Mouse (Mus musculus): ENCODE data around the gene Arl6ip1. TPM values are rescaled to one million over a fixed set of nuclear protein-coding genes. Genes with fewer than 3 reads are reported as not detected.

Arl6ip1 gene
- total and polyA plus RNA-seq, 3 experiments = 21.3 to 28.9 (median 26.1) TPM

- H3K4me3 ChIP-seq = no peak overlapping the region
- WGBS = 79% methylated on average over 5 of the region's 5 CpGs
- intact Hi-C loops (cut with DNase I) = loop anchor here (5.0 to 10.0 kb wide), 4 partner anchors 222 to 1457 kb away; partner anchors contain the start of gene Xylt1
- peaks cover 2% of the 10 kb centered on the region for H3K4me1 ChIP-seq (ENCODE audit: control insufficient read depth, insufficient read depth, low read length)
- DNase-seq = no peak
- peaks cover 30% of the 10 kb centered on the region for H3K36me3 ChIP-seq (ENCODE audit: control insufficient read depth, insufficient read depth, low read length)
- peaks cover 1% of the 10 kb centered on the region; the same call in 1 of the 2 replicates for H3K79me2 ChIP-seq (replicated peaks; ENCODE audit: control insufficient read depth, insufficient read depth, low read length)
- H3K27ac ChIP-seq = no peak overlapping the region
- H3K9ac ChIP-seq (ENCODE audit: low read depth, low read length) = no peak overlapping the region
- no peak for TF ChIP-seq CTCF (IDR thresholded peaks at IDR 0.05)
- TF ChIP-seq POLR2A (IDR thresholded peaks at IDR 0.05; ENCODE audit: insufficient read depth, low read depth, low read length) = no peak
- TF ChIP-seq EP300 (IDR thresholded peaks at IDR 0.05; ENCODE audit: insufficient read depth, low read depth, low read length) = no peak
- no peaks in the 10 kb centered on the region for H3K27me3 ChIP-seq (ENCODE audit: control insufficient read depth, insufficient read depth, low read length)
Observed at GRCm38 (mm10) chr7:118104458-118105052, 24.9 kb downstream of the Arl6ip1 start.

- intact Hi-C loops (cut with DNase I) = loop anchor here (5.0 to 10.0 kb wide), 4 partner anchors 221 to 1456 kb away; partner anchors contain the start of gene Xylt1
- peaks cover 24% of the 10 kb centered on the region for H3K36me3 ChIP-seq (ENCODE audit: control insufficient read depth, insufficient read depth, low read length)
- no peaks in the 10 kb centered on the region; the same call in 1 of the 2 replicates for H3K79me2 ChIP-seq (replicated peaks; ENCODE audit: control insufficient read depth, insufficient read depth, low read length)
- no peak for DNase-seq
- no peaks in the 10 kb centered on the region for H3K27me3 ChIP-seq (ENCODE audit: control insufficient read depth, insufficient read depth, low read length)
- H3K9ac ChIP-seq (ENCODE audit: low read depth, low read length) = no peak overlapping the region
- peaks cover 2% of the 10 kb centered on the region for H3K4me1 ChIP-seq (ENCODE audit: control insufficient read depth, insufficient read depth, low read length)
- TF ChIP-seq CTCF (IDR thresholded peaks at IDR 0.05) = no peak
- no peak for TF ChIP-seq EP300 (IDR thresholded peaks at IDR 0.05; ENCODE audit: insufficient read depth, low read depth, low read length)
- TF ChIP-seq POLR2A (IDR thresholded peaks at IDR 0.05; ENCODE audit: insufficient read depth, low read depth, low read length) = no peak
- 53% methylated on average over 5 of the region's 5 CpGs for whole genome bisulfite sequencing
- no peak overlapping the region for H3K27ac ChIP-seq
- H3K4me3 ChIP-seq = no peak overlapping the region
Observed at GRCm38 (mm10) chr7:118103462-118104379, 25.7 kb downstream of the Arl6ip1 start.

GRCm38 (mm10) chr7:118102678-118103461, 26.6 kb downstream of the Arl6ip1 start:
- H3K4me1 ChIP-seq (ENCODE audit: control insufficient read depth, insufficient read depth, low read length) = peaks cover 2% of the 10 kb centered on the region
- H3K9ac ChIP-seq (ENCODE audit: low read depth, low read length) = no peak overlapping the region
- peaks cover 17% of the 10 kb centered on the region for H3K36me3 ChIP-seq (ENCODE audit: control insufficient read depth, insufficient read depth, low read length)
- WGBS = 49% methylated on average over 4 of the region's 4 CpGs
- TF ChIP-seq POLR2A (IDR thresholded peaks at IDR 0.05; ENCODE audit: insufficient read depth, low read depth, low read length) (no peak), EP300 (IDR thresholded peaks at IDR 0.05; ENCODE audit: insufficient read depth, low read depth, low read length) (no peak), CTCF (IDR thresholded peaks at IDR 0.05) (no peak)
- no peak overlapping the region for H3K4me3 ChIP-seq
- no peak for DNase-seq
- no peaks in the 10 kb centered on the region; the same call in 1 of the 2 replicates for H3K79me2 ChIP-seq (replicated peaks; ENCODE audit: control insufficient read depth, insufficient read depth, low read length)
- intact Hi-C loops (cut with DNase I) = loop anchor here (5.0 to 10.0 kb wide), 4 partner anchors 221 to 1456 kb away; partner anchors contain the start of gene Xylt1
- no peak overlapping the region for H3K27ac ChIP-seq
- no peaks in the 10 kb centered on the region for H3K27me3 ChIP-seq (ENCODE audit: control insufficient read depth, insufficient read depth, low read length)

- DNase-seq = no peak
- 45% methylated on average over 4 of the region's 4 CpGs for WGBS
- H3K79me2 ChIP-seq (replicated peaks; ENCODE audit: control insufficient read depth, insufficient read depth, low read length) = no peaks in the 10 kb centered on the region; the same call in 1 of the 2 replicates
- peaks cover 2% of the 10 kb centered on the region for H3K4me1 ChIP-seq (ENCODE audit: control insufficient read depth, insufficient read depth, low read length)
- H3K36me3 ChIP-seq (ENCODE audit: control insufficient read depth, insufficient read depth, low read length) = peaks cover 11% of the 10 kb centered on the region
- no peak overlapping the region for H3K27ac ChIP-seq
- no peaks in the 10 kb centered on the region for H3K27me3 ChIP-seq (ENCODE audit: control insufficient read depth, insufficient read depth, low read length)
- intact Hi-C loops (cut with DNase I) = loop anchor here (5.0 to 10.0 kb wide), 4 partner anchors 220 to 1455 kb away; partner anchors contain the start of gene Xylt1
- H3K4me3 ChIP-seq = no peak overlapping the region
- no peak overlapping the region for H3K9ac ChIP-seq (ENCODE audit: low read depth, low read length)
- TF ChIP-seq CTCF (IDR thresholded peaks at IDR 0.05) (peak; percentile 98), POLR2A (IDR thresholded peaks at IDR 0.05; ENCODE audit: insufficient read depth, low read depth, low read length) (no peak), EP300 (IDR thresholded peaks at IDR 0.05; ENCODE audit: insufficient read depth, low read depth, low read length) (no peak)
Observed at GRCm38 (mm10) chr7:118102231-118102630, 27.2 kb downstream of the Arl6ip1 start.

- Histone ChIP-seq H3K79me2 (replicated peaks; ENCODE audit: control insufficient read depth, insufficient read depth, low read length) (no peaks in the 10 kb centered on the region), H3K4me1 (ENCODE audit: control insufficient read depth, insufficient read depth, low read length) (peaks cover 2% of the 10 kb centered on the region), H3K27me3 (ENCODE audit: control insufficient read depth, insufficient read depth, low read length) (no peaks in the 10 kb centered on the region), H3K4me3 (no peak overlapping the region), H3K9ac (ENCODE audit: low read depth, low read length) (no peak overlapping the region), H3K36me3 (ENCODE audit: control insufficient read depth, insufficient read depth, low read length) (no peaks in the 10 kb centered on the region), H3K27ac (no peak overlapping the region)
- intact Hi-C loops (cut with DNase I) = no loop called here
- DNase-seq = no peak
- no peak for TF ChIP-seq EP300 (IDR thresholded peaks at IDR 0.05; ENCODE audit: insufficient read depth, low read depth, low read length)
- no peak for TF ChIP-seq POLR2A (IDR thresholded peaks at IDR 0.05; ENCODE audit: insufficient read depth, low read depth, low read length)
- no peak for TF ChIP-seq CTCF (IDR thresholded peaks at IDR 0.05)
- 41% methylated on average over 7 of the region's 7 CpGs for WGBS
Observed at GRCm38 (mm10) chr7:118097615-118098014, 31.8 kb downstream of the Arl6ip1 start.
